33 mouse cellular contexts compared by ENCODE assay signal in genomic region chr10:25384391-25384790, GRCm38 (mm10). TPM values are rescaled to one million over a fixed set of nuclear protein-coding genes. Genes with fewer than 3 reads are reported as not detected.
DNase-seq lines count a peak whose midpoint lies in the region; ATAC-seq and TF ChIP-seq lines count a peak whose summit lies in the region.
"Had no signal": no experiment of that assay in that cellular context is flagged by ENCODE, and none has a peak within 500 bp of the region (broad histone marks: within the 10 kb centered on the region; RNA-seq: fewer than 3 reads in every experiment).

No protein-coding gene starts in this region.

- peak overlapping the region; percentile 11; the same call in 1 of the 2 replicates for H3K4me2 ChIP-seq in embryonic facial prominence, embryonic 12.5 days (replicated peaks)
- H3K4me2 ChIP-seq in limb, embryonic 15.5 days: no peak overlapping the region
- H3K4me2 ChIP-seq: forebrain, embryonic 12.5 days; heart, embryonic 15.5 days; hindbrain, embryonic 13.5 days; liver, embryonic 13.5 days; midbrain, embryonic 12.5 days; neural tube, embryonic 12.5 days had no signal

- WGBS in embryonic facial prominence, embryonic 12.5 days: 36% methylated on average over 10 of the region's 10 CpGs
- WGBS in limb, embryonic 10.5 days: 62% methylated on average over 10 of the region's 10 CpGs
- 36% methylated on average over 10 of the region's 10 CpGs for WGBS in limb, embryonic 15.5 days

- no peak overlapping the region for H3K9ac ChIP-seq in embryonic facial prominence, embryonic 12.5 days
- no peak overlapping the region for H3K9ac ChIP-seq in limb, embryonic 15.5 days
- H3K9ac ChIP-seq: forebrain, embryonic 12.5 days; forebrain, postnatal 0 days; heart, embryonic 15.5 days; hindbrain, embryonic 13.5 days; liver, embryonic 13.5 days; midbrain, embryonic 12.5 days; neural tube, embryonic 12.5 days had no signal

- ATAC-seq in embryonic facial prominence, embryonic 12.5 days (ENCODE audit: insufficient number of reproducible peaks, insufficient read depth, low FRiP score, low TSS enrichment): no peak
- no peak for ATAC-seq in limb, embryonic 15.5 days (ENCODE audit: insufficient number of reproducible peaks, low FRiP score, low TSS enrichment, low read depth)
- ATAC-seq: forebrain, postnatal 0 days; intestine, embryonic 16.5 days; lung, postnatal 0 days had no signal

- H3K4me3 ChIP-seq in embryonic facial prominence, embryonic 12.5 days: no peak overlapping the region
- H3K4me3 ChIP-seq in limb, embryonic 10.5 days: no peak overlapping the region
- no peak overlapping the region for H3K4me3 ChIP-seq in limb, embryonic 15.5 days
- no peak overlapping the region for H3K4me3 ChIP-seq in gastrocnemius, adult 2 months
- no peak overlapping the region for H3K4me3 ChIP-seq in left cerebral cortex, adult 2 months
- H3K4me3 ChIP-seq: erythroblast, embryonic 14.5 days; forebrain, embryonic 12.5 days; heart, embryonic 10.5 days; heart, embryonic 15.5 days; hindbrain, embryonic 13.5 days; liver, embryonic 13.5 days; midbrain, embryonic 12.5 days; myocyte; neural tube, embryonic 12.5 days had no signal

- H3K36me3 ChIP-seq in embryonic facial prominence, embryonic 12.5 days: no peaks in the 10 kb centered on the region
- H3K36me3 ChIP-seq in limb, embryonic 10.5 days: peaks cover 4% of the 10 kb centered on the region
- no peaks in the 10 kb centered on the region for H3K36me3 ChIP-seq in limb, embryonic 15.5 days
- H3K36me3 ChIP-seq: forebrain, embryonic 12.5 days; liver, embryonic 13.5 days; midbrain, embryonic 12.5 days; neural tube, embryonic 12.5 days had no signal

- intact Hi-C loops in gastrocnemius, adult 2 months (cut with DNase I): no loop called here
- intact Hi-C loops in left cerebral cortex, adult 2 months (cut with DNase I): no loop called here

- H3K9me3 ChIP-seq in embryonic facial prominence, embryonic 12.5 days: no peaks in the 10 kb centered on the region
- no peaks in the 10 kb centered on the region for H3K9me3 ChIP-seq in limb, embryonic 10.5 days (replicated peaks)
- H3K9me3 ChIP-seq in limb, embryonic 15.5 days: no peaks in the 10 kb centered on the region
- H3K9me3 ChIP-seq: forebrain, embryonic 12.5 days; heart, embryonic 10.5 days; heart, embryonic 15.5 days; hindbrain, embryonic 13.5 days; liver, embryonic 13.5 days; megakaryocyte, embryonic 14.5 days; midbrain, embryonic 12.5 days; neural tube, embryonic 12.5 days had no signal

- H3K4me1 ChIP-seq in embryonic facial prominence, embryonic 12.5 days: peaks cover 41% of the 10 kb centered on the region
- H3K4me1 ChIP-seq in limb, embryonic 10.5 days: peaks cover 64% of the 10 kb centered on the region
- H3K4me1 ChIP-seq in limb, embryonic 15.5 days: peaks cover 41% of the 10 kb centered on the region
- H3K4me1 ChIP-seq: hindbrain, embryonic 13.5 days; neural tube, embryonic 12.5 days had no signal

- TF ChIP-seq CTCF in gastrocnemius, adult 2 months (IDR thresholded peaks at IDR 0.05): no peak
- TF ChIP-seq CTCF in left cerebral cortex, adult 2 months (IDR thresholded peaks at IDR 0.05): no peak

- peak; percentile 4 for DNase-seq in embryo, embryonic 10 days (ENCODE audit: low spot score)
- DNase-seq in embryo, embryonic 11 days: no peak
- DNase-seq in limb, embryonic 10.5 days (ENCODE audit: low spot score): no peak
- DNase-seq in gastrocnemius, adult 2 months: no peak
- DNase-seq in left cerebral cortex, adult 2 months (ENCODE audit: extremely low spot score in 1 of 2, low spot score in 2 of 2): no peak
- no peak for DNase-seq in layer of hippocampus, postnatal 14 days (ENCODE audit: low spot score in 2 of 2)
- DNase-seq: cerebellum, adult 8-10 months; cerebellum, postnatal 25 days; forebrain, postnatal 0 days; gastrocnemius, postnatal 10 days; heart, postnatal 4 days; kidney, adult 8-10 months; layer of hippocampus, adult 9-11 months; liver, embryonic 13.5 days; lung, adult 18-20 months; lung, postnatal 4 days; thymus, adult 2 months; thymus, postnatal 36 days had no signal

- no peaks in the 10 kb centered on the region for H3K27me3 ChIP-seq in embryonic facial prominence, embryonic 12.5 days
- H3K27me3 ChIP-seq in limb, embryonic 10.5 days (ENCODE audit: low read depth, poor library complexity, severe bottlenecking): no peaks in the 10 kb centered on the region
- no peaks in the 10 kb centered on the region for H3K27me3 ChIP-seq in limb, embryonic 15.5 days
- H3K27me3 ChIP-seq: CH12.LX; forebrain, embryonic 12.5 days; heart, embryonic 15.5 days; hindbrain, embryonic 13.5 days; liver, embryonic 13.5 days; megakaryocyte, embryonic 14.5 days; midbrain, embryonic 12.5 days; neural tube, embryonic 12.5 days had no signal

- peak overlapping the region; percentile 77 for H3K27ac ChIP-seq in embryonic facial prominence, embryonic 12.5 days
- H3K27ac ChIP-seq in limb, embryonic 10.5 days: peak overlapping the region; percentile 85
- H3K27ac ChIP-seq in limb, embryonic 15.5 days: peak overlapping the region; percentile 43; the same call in 1 of the 2 replicates
- H3K27ac ChIP-seq in gastrocnemius, adult 2 months: no peak overlapping the region
- H3K27ac ChIP-seq in left cerebral cortex, adult 2 months: no peak overlapping the region
- H3K27ac ChIP-seq: heart, embryonic 10.5 days; heart, embryonic 15.5 days; hindbrain, embryonic 13.5 days; kidney, postnatal 0 days; liver, embryonic 13.5 days; midbrain, embryonic 12.5 days; neural tube, embryonic 12.5 days had no signal

RNA-seq across cellular contexts. Expression of gene Epb41l2, which starts 24.8 kb away (rescaled TPM):
- polyA plus RNA-seq in embryonic facial prominence, embryonic 12.5 days (2016; fragmentation: Nextera tagmentation; extraction: Ambion mirVana): 89.3 and 96.7 TPM in 2 replicates
- polyA plus RNA-seq in limb, embryonic 10.5 days (2016; fragmentation: Nextera tagmentation; extraction: Ambion mirVana): 54.0 and 79.4 TPM in 2 replicates
- polyA plus RNA-seq in limb, embryonic 15.5 days (2015; fragmentation: Nextera tagmentation; extraction: Ambion mirVana): 79.5 and 79.7 TPM in 2 replicates
- total RNA-seq in gastrocnemius, adult 2 months (2021): 10 to 100 TPM; 25.3 to 31.4 TPM
- total RNA-seq in left cerebral cortex, adult 2 months (2021): 100 to 1,000 TPM; 123 to 127 TPM
- total RNA-seq in layer of hippocampus, postnatal 14 days (2021): 100 to 1,000 TPM; 165 to 192 TPM

Comparison
In these comparisons a context has a peak if more than half of its experiments do, and no peak if none do; other contexts are left out.
1. H3K27ac ChIP-seq: peak in embryonic facial prominence, embryonic 12.5 days (single experiment), limb, embryonic 10.5 days (single experiment) and limb, embryonic 15.5 days (single experiment); none in gastrocnemius, adult 2 months (single experiment) and left cerebral cortex, adult 2 months (single experiment).